Mouse (Mus musculus) activated CD4-positive, CD25-positive, alpha-beta regulatory T cell, adult 9 weeks (primary cell): ENCODE results near the gene Gm3453. TPM values are rescaled to one million over a fixed set of nuclear protein-coding genes. Genes with fewer than 3 reads are reported as not detected.

Source experiments
- polyA plus RNA-seq: library from polyadenylated mRNA; unstranded; fragments of 100-300 nt; shearing (Covaris generic); gene quantifications from one replicate; pipeline ENCODE4 v1.2.1, GENCODE M21; 2017

Gene Gm3453
- not detected for polyA plus RNA-seq

DNA sequence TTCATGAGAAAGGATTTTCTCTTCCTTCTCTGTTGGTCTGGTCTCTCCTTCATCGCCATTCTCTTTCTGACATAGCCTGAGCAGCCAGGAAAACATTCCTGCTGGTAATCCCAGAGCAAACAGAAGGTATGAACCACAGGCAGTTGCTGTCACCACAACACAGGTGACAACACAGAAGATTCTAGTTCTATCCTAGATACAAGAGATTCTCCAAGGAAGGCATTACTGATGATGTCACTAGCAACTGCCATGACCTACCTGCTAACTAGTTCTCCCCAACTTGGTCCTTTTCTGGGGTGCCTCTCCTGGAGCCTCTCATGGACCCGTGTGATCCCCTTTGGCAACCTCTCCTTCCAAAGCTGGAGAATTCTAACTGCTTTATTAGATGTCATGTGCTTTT lies at the start of gene Gm3453:
Gene Gm3453, minus strand, starts transcription at position 101 of the 400 bp plus-strand sequence.

DNA sequence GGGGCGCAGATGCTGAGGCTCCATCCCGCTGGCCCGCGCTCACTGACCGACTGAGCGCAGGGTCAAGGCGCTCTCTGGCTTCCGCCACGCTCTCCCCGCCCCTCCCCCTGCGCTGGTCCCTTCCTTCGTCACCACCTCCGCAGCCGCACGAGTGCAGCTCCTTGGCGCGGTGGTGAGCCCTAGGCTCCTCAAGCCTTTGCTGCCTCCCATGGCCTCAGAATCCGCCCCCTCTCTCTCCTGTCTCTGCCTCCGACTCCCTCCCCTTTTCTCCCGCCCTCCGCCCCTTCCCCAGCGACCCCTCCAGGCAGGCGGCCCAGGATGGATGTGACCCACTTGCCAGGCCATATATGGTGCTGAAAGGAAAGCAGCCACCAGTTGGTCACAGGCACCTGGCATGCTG lies 17.3 kb downstream of the Gm3453 start, which contains the start of gene Gm3248:
Gene Gm3248, minus strand, starts transcription at position 111 of the 400 bp plus-strand sequence.

Other genes starting within 250 kb of the Gm3453 start
- 1.3 TPM for gene Gm3373, start 237.6 kb downstream of the Gm3453 start, polyA plus RNA-seq
- 4.2 TPM for gene Gm3383, start 171.2 kb downstream of the Gm3453 start, polyA plus RNA-seq
- gene Gm3424, start 148.8 kb downstream of the Gm3453 start, polyA plus RNA-seq: not detected
- 1.8 TPM for gene Gm8237, start 98.8 kb downstream of the Gm3453 start, polyA plus RNA-seq
- 3.6 TPM for gene Gm3248, start 17.4 kb downstream of the Gm3453 start, polyA plus RNA-seq
- gene Gm6337, start 79.1 kb upstream of the Gm3453 start, polyA plus RNA-seq: 0.26 TPM
- 5.2 TPM for gene Gm8206, start 114.8 kb upstream of the Gm3453 start, polyA plus RNA-seq
- 9.5 TPM for gene Gm3468, start 129.5 kb upstream of the Gm3453 start, polyA plus RNA-seq
- not detected for gene Gm3476, start 146.7 kb upstream of the Gm3453 start, polyA plus RNA-seq
- gene Gm21560, start 240.2 kb upstream of the Gm3453 start, polyA plus RNA-seq: not detected